Mouse (Mus musculus) gastrocnemius, postnatal 36 days (tissue): Measurements from ENCODE around the gene Snx33. TPM values are rescaled to one million over a fixed set of nuclear protein-coding genes. Genes with fewer than 3 reads are reported as not detected.
"Not testable (repeated sequence)": the region's sequence is repeated elsewhere in the genome, so short reads cannot be mapped to it uniquely, and the experiment has no call there.

ENCODE experiments used
- DNase-seq, 2 experiments: peaks; one replicate each; pipeline ENCODE4 v3.0.0; 2022
- intact Hi-C: fragments of 180-260 bp; cut with DNase I; formaldehyde crosslinking; loops from one replicate; pipeline ENCODE4 v1.15.1; 2025
- long read RNA-seq, 2 experiments: library from polyadenylated mRNA; stranded (forward); transcript quantifications; one replicate each; pipeline ENCODE4 v2.0.0; 2021
- total RNA-seq, 2 experiments: library from RNA; stranded (reverse); gene quantifications; 2 replicates each; pipeline ENCODE4 v1.2.3; 2021

Gene Snx33
- total RNA-seq, result 1 to 10 TPM; 3.9 to 4.0 TPM
- long read RNA-seq, experiment 1, result 0 reads
- long read RNA-seq, experiment 2, full-length matches to known transcripts, result 2 of 2 reads
- long read RNA-seq, experiment 2, partial matches to known transcripts, result 0 of 2 reads
- long read RNA-seq, experiment 2, other reads (novel, unspliced or antisense), result 0 of 2 reads

GRCm38 (mm10) chr9:56928041-56928811 lies at the start of gene Snx33:
TSS of gene Snx33 (minus strand) at chr9:56928371.
- intact Hi-C loops, result loop anchor here (5.0 kb wide), 2 partner anchors 36 to 204 kb away; partner anchors contain the start of gene Man2c1
- peak; percentile 92 to 96 for DNase-seq

- DNase-seq, result no peak
- intact Hi-C loops, result no loop called here
These were observed 47.0 kb upstream of the Snx33 start for GRCm38 (mm10) chr9:56975199-56975598.

GRCm38 (mm10) chr9:56973960-56974524 lies 45.9 kb upstream of the Snx33 start:
- intact Hi-C loops, result no loop called here
- no peak for DNase-seq

GRCm38 (mm10) chr9:56970158-56970557 lies 42.0 kb upstream of the Snx33 start:
- intact Hi-C loops, result no loop called here
- DNase-seq, result no peak

DNA sequence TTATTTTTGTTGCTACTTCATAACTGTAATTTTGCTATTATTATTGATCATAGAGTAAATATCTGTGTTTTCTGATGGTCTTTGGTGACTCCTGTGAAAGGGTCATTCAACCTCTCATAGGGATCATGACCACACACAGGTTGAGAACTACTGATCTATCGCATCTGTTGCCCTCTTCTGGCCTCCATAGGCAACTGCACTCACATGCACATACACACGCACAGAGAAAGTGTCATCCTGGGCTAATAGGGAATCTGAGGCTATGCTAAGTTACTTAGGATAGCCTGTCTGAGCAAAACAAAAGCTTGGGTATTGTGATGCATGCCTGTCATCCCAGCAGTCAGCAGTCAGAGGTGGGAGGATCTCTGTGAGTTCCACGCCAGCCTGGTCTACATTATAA lies 33.4 kb upstream of the Snx33 start:
- intact Hi-C loops, result no loop called here
- DNase-seq, result no peak

GRCm38 (mm10) chr9:56958689-56959088 lies 30.5 kb upstream of the Snx33 start:
- intact Hi-C loops, result no loop called here
- no peak for DNase-seq

GRCm38 (mm10) chr9:56956966-56957675 lies 28.9 kb upstream of the Snx33 start:
- DNase-seq, result no peak
- intact Hi-C loops, result no loop called here

DNA sequence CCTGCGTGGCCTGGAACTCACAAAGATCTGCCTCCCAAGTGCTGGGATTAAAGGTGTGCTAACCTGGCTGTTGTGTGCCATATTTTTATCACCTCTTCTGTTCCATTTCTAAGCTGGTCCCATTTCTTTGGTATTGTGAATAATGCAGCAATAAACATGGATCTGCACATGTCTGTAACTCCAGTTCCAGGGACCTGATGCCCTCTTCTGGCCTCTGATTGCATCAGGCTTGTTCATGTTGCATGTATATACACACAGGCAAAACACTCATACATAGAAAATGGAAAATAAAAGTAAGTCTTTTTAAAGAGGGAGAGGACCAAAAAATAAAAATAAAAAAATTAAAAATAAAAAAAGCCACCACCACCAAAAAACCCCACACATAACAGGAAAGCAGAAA lies 25.4 kb upstream of the Snx33 start:
- intact Hi-C loops, result loop anchor here (5.0 kb wide), 1 partner anchor 39 kb away; the partner anchor contains the start of gene Ptpn9
- DNase-seq, result no peak

- intact Hi-C loops, result loop anchor here (5.0 kb wide), 1 partner anchor 42 kb away; the partner anchor contains the start of gene Ptpn9
- DNase-seq, result peak; percentile 94 to 97
These were observed 22.5 kb upstream of the Snx33 start, which contains the start of gene Snupn for GRCm38 (mm10) chr9:56950414-56951400. TSS of gene Snupn (plus strand) at chr9:56950878.

DNA sequence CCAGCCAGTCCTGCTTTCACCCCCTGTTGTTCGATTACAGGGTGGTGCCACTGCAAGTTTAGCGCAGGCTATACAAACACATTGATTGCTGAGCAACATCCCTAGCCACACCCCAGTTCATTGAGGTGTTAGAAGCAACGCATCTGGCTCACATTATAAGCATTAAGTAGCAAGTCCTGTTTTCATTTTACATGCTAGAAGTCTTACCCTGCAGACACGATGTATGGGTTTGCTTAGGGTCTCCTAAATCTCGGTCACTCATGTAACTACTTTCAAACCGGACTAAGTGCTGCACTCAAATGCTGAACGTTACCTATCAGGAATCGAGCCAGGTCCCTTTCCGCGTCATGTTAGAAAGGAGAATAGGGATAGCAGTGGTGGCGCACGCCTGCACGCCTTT lies 21.6 kb upstream of the Snx33 start:
- DNase-seq, result no peak
- intact Hi-C loops, result loop anchor here (5.0 kb wide), 1 partner anchor 43 kb away; the partner anchor contains the start of gene Ptpn9

- intact Hi-C loops, DNase-seq: not testable (repeated sequence)
These were observed 20.5 kb upstream of the Snx33 start for GRCm38 (mm10) chr9:56948699-56949098.

- intact Hi-C loops, result not testable (repeated sequence)
These were observed 19.3 kb upstream of the Snx33 start for GRCm38 (mm10) chr9:56947481-56947880.

DNA sequence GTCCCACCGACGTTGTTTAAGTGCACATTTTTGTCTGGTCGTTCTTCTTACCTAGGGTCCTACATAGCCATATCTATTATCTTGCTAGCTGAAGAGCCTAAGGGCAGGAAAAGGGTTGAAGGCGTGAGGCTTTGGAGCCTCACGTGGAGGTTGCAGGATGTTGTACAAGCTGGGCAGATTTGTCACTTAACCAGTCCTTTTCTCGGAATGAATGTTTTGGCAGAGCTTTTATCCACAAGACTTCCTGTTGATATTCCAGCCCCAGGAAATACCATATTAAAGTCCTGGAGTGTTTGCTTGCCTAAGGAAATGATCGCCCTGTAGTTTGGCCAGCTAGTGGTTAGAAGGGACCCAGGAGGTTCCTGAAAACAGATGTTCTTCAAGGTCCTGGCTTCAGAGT lies 10.2 kb upstream of the Snx33 start:
- DNase-seq, result no peak
- intact Hi-C loops, result no loop called here

More at GRCm38 (mm10) chr9:56947481-56947880, 19.3 kb upstream of the Snx33 start:
- DNase-seq, result not testable (repeated sequence)

- intact Hi-C loops, result no loop called here
- DNase-seq, result peak; percentile 80 to 83
These were observed 9.3 kb upstream of the Snx33 start, which contains the start of gene Imp3 for GRCm38 (mm10) chr9:56937223-56938160. TSS of gene Imp3 (plus strand) at chr9:56937475.

GRCm38 (mm10) chr9:56936861-56937222 lies 8.7 kb upstream of the Snx33 start:
- DNase-seq, result no peak
- intact Hi-C loops, result no loop called here

DNA sequence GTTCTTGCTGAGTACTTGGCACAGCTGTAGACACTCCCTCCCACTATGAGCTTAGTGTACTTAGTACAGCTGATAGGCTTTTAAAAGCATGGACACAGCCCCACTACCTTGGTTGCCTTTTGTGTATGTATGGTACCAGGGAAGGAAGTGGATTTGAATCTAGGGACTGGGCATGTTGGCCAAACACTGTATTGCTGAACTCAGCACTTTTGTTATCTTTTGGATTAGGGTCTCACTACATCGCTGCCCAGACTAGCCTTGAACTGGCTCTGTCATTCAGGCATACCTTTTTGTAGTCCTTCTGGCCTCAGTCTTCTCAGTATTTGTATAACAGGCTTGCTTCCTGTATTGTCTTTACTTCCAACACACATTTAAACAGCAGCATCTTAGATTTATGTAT lies 2.4 kb upstream of the Snx33 start:
- intact Hi-C loops, result loop anchor here (2.0 kb wide), 1 partner anchor 722 kb away; the partner anchor contains the start of gene Csk
- DNase-seq, result no peak

GRCm38 (mm10) chr9:56929496-56929895 lies 1.3 kb upstream of the Snx33 start:
- DNase-seq, result no peak
- intact Hi-C loops, result loop anchor here (5.0 kb wide), 2 partner anchors 37 to 203 kb away; partner anchors contain the start of gene Man2c1
